Mouse (Mus musculus) layer of hippocampus, adult 2 months (tissue): ENCODE measurements at regions not wholly inside any gene's neighbourhood (a gene's known extent, or its start where the extent isn't known, plus 50 kb on each side); places are given as distances from the start of the nearest gene placed in this dataset.

Experiments used
- DNase-seq, 2 experiments: peaks; one replicate each; pipeline ENCODE4 v3.0.0; 2022; ENCODE audit warnings: low spot score in 2 of 2
- H3K27ac ChIP-seq: fragments of 200-600 bp; 2 replicates; pipeline ENCODE4 v1.8.1; 2022
- H3K4me3 ChIP-seq: fragments of 200-600 bp; 2 replicates; pipeline ENCODE4 v1.8.1; 2022; ENCODE audit warnings: mild to moderate bottlenecking
- CTCF ChIP-seq: fragments of 200-600 bp; conservative IDR thresholded peaks from 2 replicates; pipeline ENCODE4 v1.8.1; 2022; ENCODE audit warnings: antibody characterized with exemption, mild to moderate bottlenecking, moderate library complexity

DNA sequence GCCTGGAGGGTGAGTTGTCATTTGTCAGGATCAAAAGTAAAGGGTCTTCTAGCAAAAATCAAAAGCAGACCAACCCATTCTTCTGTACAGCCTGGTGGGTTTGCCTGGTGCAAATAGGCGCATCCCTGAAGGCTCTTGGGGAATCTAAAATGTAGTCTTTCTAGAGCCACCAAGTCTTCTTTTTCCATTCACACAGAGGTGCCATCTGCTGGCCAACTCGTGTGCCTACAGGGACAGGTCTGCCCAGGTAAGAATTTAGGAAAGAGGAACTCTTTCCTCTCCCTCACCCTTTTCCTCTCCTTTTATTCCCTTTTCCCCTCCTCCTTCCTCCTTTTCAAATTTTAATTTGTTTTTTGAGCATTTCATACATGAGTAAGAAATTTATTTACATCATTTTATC is 116.5 kb downstream of the Insig2 start:
- peak; percentile 76 for TF ChIP-seq CTCF
- Histone ChIP-seq H3K27ac (no peak overlapping the region), H3K4me3 (no peak overlapping the region)
- no peak for DNase-seq

DNA sequence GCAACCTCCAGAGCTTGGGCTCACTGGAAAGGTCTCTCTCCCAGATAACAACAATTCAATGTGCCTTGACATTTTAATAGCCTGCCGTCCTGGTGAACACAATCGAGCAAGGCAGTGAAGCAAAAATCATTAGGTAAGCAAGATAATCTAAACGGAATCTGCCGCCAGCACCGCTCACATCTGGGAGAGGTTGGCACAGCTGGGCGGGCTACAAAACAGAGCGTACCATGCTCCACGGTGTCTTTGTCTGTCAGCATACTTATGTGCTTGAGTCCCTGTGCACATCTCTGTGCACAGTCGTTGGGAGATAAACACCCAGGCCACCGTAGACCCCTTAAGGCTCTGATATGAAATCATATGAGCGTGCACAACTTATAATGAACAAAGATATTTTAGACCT is 108.1 kb downstream of the Insig2 start:
- Histone ChIP-seq H3K27ac (no peak overlapping the region), H3K4me3 (no peak overlapping the region)
- no peak for DNase-seq
- no peak for TF ChIP-seq CTCF

DNA sequence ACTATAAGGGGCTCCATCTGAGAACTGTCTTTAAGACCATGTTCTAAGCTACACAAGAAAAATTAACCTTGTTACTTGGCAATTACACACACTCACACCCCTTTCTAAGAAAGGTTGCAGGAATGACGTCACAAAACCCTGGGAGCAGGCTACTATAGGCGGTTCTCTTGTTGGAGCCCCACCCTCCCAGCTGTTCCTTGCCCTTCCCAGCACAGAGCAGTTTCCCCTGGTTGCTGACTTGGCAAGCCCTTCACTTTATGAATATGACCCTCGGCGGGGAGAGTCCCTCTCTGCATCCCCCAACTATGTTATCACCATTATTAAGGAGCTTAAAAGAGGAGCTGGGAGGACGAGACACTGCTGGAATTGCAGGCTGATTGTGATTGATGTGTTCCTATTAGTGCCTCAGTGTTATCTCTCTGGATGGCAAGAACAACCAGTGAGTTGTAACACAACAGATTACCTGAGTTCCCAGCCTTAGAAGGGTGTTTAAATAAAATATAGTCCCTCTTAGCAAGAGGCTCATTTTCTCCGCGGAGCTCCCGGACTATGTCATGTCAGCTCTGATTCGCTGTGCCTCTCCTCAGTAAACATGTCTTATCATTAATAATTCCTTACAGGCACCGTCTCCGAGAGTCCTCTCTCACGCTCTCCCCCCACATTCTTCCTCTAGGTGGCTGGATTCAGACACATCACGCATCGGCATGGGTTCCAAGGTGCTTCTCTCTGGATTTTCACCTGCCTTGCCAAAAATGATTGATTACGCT is 105.7 kb downstream of the Insig2 start:
- no peak for TF ChIP-seq CTCF
- no peak overlapping the region for H3K4me3 ChIP-seq
- H3K27ac ChIP-seq = no peak overlapping the region
- no peak for DNase-seq

DNA sequence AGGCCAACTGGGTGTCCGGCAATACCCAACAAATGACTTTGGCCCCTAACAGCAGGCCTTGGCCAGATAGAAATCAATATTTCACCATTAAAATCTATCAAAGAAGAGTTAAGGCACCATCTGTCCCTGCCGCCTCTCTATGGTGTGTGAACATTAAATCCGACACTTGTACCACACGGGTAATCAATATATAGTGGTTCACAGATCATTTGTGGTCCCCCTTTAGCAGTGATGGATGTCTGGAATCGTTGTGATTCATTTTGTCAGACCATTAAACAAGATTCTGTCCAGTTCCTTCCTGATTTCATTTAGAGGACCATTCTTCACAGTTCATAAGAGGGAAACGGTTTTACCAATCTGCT is 105.2 kb downstream of the Insig2 start:
- TF ChIP-seq CTCF = no peak
- no peak for DNase-seq
- H3K27ac ChIP-seq = no peak overlapping the region
- no peak overlapping the region for H3K4me3 ChIP-seq

DNA sequence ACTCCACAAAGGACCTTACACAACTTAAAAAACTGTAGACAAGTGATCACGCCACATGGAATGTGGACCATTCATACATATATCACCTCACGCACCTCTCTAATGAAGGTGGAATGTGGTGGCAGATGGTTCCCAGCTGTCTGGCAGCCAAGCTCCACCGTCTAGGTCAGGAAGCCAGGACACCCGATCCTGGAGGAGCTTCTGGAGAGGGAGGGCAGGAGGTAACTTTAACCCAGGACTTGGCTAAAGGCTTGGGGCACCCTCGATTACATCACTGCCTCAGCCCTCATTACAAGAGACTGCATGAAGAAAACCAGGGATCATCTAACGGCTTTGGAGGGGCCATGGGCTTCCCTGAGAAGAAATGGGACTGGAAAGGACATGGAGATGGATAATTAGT is 88.8 kb downstream of the Insig2 start:
- Histone ChIP-seq H3K4me3 (no peak overlapping the region), H3K27ac (no peak overlapping the region)
- no peak for TF ChIP-seq CTCF
- no peak for DNase-seq

DNA sequence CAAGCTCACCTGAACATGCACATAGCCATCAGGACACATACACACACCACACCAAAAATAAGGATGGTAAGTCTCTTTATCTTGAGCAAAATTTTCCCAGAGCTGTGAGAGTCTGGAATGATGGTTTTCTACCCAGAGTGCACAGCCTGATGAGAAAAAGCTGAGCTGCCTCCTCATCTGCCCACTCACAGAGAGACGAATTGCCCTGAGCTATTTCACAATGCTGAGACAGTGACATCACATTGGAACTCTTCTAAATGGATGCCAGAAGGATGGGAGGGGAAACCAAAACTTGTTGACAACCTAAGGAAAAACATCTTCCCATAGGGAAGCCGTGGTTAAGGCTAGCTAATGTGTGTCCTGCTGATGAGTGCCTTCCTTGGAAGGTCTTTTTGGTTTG is 84.8 kb downstream of the Insig2 start:
- DNase-seq = peak in 1 of 2 experiments; percentile 39
- Histone ChIP-seq H3K27ac (no peak overlapping the region; the same call in 1 of the 2 replicates), H3K4me3 (no peak overlapping the region)
- TF ChIP-seq CTCF = no peak

DNA sequence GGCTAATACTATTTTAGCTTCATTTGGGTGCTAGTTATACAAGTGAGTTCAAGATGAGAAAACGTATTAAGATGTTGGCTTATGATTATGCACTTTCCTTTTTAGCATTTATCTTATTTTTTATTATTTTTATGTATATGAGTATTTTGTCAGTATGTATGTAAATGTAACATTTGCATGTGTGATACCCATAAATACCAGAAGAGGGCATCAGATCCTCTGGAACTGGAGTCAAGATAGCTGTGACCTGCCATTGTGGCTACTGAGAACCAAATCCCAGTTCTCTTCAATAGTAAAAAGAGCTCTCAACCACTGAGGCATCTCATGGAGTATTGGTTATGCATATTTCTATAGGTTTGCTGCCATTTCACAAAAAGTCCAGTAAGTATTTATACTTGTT is 83.3 kb downstream of the Insig2 start:
- no peak for DNase-seq
- Histone ChIP-seq H3K27ac (no peak overlapping the region), H3K4me3 (no peak overlapping the region)
- TF ChIP-seq CTCF = peak; percentile 72

DNA sequence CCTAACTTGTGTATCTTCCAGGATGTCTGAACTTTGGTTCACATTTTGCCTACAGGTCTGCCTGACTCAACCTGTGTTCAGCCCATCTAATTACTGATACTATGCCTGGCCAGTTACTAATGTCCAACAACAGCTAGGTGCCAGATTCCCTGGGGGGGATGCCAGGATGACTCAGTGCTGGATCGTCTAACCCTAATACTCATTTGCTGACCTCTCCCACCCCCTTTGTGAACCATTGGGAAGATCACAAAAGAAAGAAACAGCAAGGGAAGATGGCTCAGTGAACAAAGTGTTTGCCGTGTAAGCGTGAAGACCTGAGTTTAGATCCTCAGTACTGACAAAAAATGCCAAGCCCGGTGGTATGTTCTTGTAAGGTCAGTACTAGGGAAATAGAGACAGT is 81.7 kb downstream of the Insig2 start:
- Histone ChIP-seq H3K4me3 (no peak overlapping the region), H3K27ac (no peak overlapping the region)
- DNase-seq = no peak
- no peak for TF ChIP-seq CTCF

DNA sequence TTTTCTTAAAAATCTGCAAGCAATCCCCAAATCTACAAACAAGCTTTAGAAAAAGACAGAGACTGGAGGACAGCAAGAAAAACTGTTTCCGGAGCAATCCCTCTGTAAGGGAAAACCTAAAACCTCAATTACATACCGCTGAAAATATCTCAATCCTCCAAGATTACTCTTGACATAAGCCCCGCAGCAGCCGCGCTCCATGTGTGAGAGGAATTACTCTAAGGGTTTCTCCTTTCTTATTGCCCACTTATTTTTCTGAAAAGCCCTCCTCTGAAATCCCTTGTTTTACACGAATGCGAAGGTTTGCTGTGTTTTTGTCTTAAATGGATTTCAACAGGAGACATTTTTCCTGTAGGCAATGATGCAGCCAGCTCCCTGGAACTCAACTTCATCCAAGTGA is 80.3 kb downstream of the Insig2 start:
- no peak for DNase-seq
- TF ChIP-seq CTCF = no peak
- H3K27ac ChIP-seq = no peak overlapping the region
- no peak overlapping the region for H3K4me3 ChIP-seq

DNA sequence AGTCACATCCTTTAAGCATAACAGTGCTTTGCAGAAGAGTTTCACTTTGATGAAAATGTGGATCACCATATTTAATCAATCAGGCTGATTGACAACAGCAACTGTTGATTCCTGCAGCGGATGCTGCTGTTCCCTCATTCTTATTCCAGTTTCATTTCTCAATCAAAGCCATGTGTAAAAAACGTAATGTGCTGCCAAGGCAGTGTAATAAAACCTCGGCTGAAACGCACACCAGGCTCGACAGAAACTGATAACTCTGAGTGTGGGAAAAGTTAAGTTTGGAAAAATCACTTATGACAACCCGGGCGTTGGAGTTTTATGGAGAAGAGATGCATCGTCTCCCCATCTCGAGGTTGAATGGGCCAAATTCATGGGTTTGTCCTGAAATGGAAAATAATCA is 78.2 kb downstream of the Insig2 start:
- DNase-seq = peak in 1 of 2 experiments; percentile 18

More for the DNA sequence above, 78.2 kb downstream of the Insig2 start:
- Histone ChIP-seq H3K4me3 (peak overlapping the region; percentile 13; the same call in 1 of the 2 replicates), H3K27ac (peak overlapping the region; percentile 24; the same call in 1 of the 2 replicates)
- no peak for TF ChIP-seq CTCF
